Mouse (Mus musculus) gastrocnemius, postnatal 10 days (tissue): Measurements from ENCODE around the gene Pcyox1. TPM values are rescaled to one million over a fixed set of nuclear protein-coding genes. Genes with fewer than 3 reads are reported as not detected.

ENCODE experiments used
- DNase-seq: peaks from one replicate; pipeline ENCODE4 v3.0.0; 2021; ENCODE audit warnings: mixed read lengths
- long read RNA-seq, 2 experiments: library from polyadenylated mRNA; stranded (forward); transcript quantifications; one replicate each; pipeline ENCODE4 v2.0.0; 2021
- total RNA-seq, 2 experiments: library from RNA; stranded (reverse); gene quantifications; 2 replicates each; pipeline ENCODE4 v1.2.3; 2021

The Pcyox1 gene
- 10 to 100 TPM; 67.0 to 71.2 TPM for total RNA-seq
- long read RNA-seq, experiment 1, full-length matches to known transcripts: 91 of 117 reads
- long read RNA-seq, experiment 1, partial matches to known transcripts: 8 of 117 reads
- long read RNA-seq, experiment 1, other reads (novel, unspliced or antisense): 18 of 117 reads
- long read RNA-seq, experiment 2, full-length matches to known transcripts: 71 of 97 reads
- long read RNA-seq, experiment 2, partial matches to known transcripts: 17 of 97 reads
- long read RNA-seq, experiment 2, other reads (novel, unspliced or antisense): 9 of 97 reads

GRCm38 (mm10) chr6:86396581-86397256 lies at the start of gene Pcyox1:
Gene Pcyox1 (minus strand): TSS chr6:86397154.
- DNase-seq: peak; percentile 91

DNA sequence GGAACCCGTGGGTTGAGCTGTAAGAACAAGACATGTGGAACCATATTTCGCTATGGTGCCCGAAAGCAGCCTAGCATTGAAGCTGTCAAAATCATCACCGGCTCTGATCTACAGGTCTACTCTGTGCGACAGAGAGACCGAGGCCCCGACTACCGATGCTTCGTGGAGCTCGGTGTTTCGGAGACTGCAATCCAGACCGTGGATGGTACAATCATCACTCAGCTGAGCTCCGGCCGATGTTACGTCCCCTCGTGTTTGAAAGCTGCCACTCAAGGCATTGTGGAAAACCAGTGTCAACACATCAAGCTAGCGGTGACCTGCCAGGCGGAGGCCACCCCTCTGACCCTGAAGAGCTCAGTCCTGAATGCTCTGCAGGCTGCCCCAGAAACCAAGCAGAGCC lies 48.6 kb upstream of the Pcyox1 start:
- DNase-seq: no peak

GRCm38 (mm10) chr6:86441571-86441970 lies 44.6 kb upstream of the Pcyox1 start:
- no peak for DNase-seq

DNA sequence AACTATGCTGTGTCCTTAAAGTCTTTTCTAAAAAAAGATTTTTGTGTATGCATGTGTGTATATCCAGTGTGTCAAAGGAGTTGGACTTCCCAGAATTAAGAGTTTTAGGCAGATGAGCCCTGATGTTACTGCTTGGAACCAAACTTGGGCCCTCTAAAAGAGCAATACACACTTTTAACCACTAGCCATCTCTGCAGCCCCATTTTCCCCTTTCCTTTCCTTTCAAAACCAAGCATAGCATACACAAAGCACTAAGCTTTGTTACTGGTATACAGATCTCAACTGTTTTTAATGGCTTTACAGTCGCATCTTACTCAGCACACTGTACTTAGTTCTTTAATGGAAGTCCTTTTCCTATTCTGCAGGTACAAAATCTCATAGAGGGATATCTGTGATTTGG lies 42.6 kb upstream of the Pcyox1 start:
- DNase-seq: no peak

GRCm38 (mm10) chr6:86439119-86439496 lies 42.2 kb upstream of the Pcyox1 start:
- no peak for DNase-seq

- peak; percentile 91 for DNase-seq
These were observed 41.5 kb upstream of the Pcyox1 start, which contains the start of gene C87436 for GRCm38 (mm10) chr6:86438272-86439118. Gene C87436 (plus strand): TSS chr6:86438374.

DNA sequence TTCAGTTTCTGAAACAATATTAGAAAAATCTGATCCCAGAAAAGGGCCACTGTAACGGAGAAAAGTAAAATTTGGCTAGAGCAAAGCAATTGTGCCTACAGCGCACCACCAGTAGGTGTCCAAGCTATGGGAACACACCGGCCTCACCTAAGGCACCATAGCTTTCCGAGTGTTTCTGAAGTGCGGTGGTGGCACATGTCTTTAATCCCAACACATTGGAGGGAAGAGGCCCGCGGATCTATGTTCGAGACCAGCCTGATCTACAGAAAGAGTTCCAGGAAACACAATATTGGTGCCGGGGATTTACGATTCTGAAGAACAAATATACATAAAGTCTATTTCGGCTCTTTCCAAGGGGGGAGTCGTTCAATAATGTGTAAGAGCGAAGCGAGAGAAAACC lies 40.8 kb upstream of the Pcyox1 start:
- peak; percentile 29 for DNase-seq

DNA sequence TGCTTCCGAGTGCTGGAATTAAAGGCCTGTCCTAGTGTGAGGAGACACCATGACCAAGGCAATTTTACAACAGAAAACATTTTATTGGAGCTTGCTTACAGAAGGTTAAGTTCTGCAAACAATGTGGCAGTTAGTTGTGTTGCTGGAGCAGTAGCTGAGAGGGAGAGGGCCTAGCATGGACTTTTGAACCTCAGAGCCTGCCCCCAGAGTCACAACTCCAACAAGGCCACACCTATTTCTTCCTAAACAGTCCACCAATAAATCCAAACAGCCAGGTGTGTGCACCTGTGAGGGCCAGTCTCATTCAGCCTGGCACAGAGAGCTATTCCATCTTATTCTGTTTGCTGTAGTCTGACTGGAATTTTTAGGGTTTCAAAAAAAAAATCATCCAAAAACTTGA lies 36.7 kb upstream of the Pcyox1 start:
- no peak for DNase-seq

DNA sequence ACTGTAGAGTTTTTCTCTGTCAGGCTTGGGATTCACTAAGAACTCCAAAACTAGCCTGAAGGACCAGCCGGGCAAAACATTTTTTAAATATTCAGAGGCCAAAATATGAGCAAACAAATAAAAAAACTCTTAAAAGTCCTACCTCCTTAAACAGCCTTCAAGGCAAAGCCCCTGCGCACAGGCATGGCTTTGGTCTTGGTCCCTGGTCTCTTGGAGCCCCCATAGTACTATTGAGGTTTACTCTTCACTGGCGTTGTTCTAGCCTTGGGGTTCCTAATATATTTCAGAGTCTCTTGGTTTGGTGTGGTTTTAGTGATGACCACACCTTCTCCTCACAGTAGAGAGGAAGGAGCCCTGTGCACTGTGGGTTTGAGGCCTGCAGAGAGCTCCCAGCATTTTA lies 34.6 kb upstream of the Pcyox1 start:
- no peak for DNase-seq

DNA sequence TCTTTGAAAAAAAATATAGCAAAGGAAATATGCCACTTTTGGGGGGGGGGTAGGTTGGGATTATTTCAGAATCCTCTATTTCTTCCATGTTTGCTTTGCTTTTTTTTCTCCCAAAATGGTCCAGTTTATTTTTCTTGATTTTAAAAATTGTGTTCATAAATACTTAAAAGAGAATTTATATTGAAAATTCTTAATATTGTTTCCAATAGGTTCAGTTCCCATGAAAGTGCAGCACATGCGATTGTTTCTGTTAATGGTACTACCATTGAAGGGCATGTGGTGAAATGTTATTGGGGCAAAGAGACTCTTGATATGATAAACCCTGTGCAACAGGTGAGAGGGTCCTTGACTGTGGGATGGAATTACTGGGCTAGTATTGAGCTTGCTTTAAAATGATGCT lies 29.4 kb upstream of the Pcyox1 start, which contains the start of gene Gm44790:
Gene Gm44790 (plus strand): TSS at position 301 of the 400 bp plus-strand sequence.
- no peak for DNase-seq

- no peak for DNase-seq
These were observed 23.5 kb upstream of the Pcyox1 start for GRCm38 (mm10) chr6:86420491-86420890.

GRCm38 (mm10) chr6:86419239-86419638 lies 22.3 kb upstream of the Pcyox1 start:
- no peak for DNase-seq

DNA sequence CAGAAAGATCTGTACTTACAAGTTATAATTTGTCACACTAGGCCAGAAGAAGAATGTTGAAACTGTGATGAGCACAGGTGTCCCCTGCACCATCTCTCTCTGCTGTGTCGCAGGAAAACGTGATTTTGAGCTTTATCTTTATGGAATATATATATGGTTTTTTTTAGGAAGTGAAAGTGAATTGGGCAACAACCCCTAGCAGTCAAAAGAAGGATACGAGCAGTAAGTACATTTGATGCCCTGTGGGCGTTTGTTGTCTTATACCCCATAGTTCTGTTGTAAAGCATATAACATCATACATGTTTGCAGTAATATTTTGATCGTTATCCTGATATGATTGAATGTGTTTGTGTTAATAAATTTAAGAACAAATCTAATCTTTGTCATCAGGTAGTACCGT lies 21.8 kb upstream of the Pcyox1 start:
- DNase-seq: no peak

GRCm38 (mm10) chr6:86406306-86406705 lies 9.4 kb upstream of the Pcyox1 start:
- DNase-seq: no peak

DNA sequence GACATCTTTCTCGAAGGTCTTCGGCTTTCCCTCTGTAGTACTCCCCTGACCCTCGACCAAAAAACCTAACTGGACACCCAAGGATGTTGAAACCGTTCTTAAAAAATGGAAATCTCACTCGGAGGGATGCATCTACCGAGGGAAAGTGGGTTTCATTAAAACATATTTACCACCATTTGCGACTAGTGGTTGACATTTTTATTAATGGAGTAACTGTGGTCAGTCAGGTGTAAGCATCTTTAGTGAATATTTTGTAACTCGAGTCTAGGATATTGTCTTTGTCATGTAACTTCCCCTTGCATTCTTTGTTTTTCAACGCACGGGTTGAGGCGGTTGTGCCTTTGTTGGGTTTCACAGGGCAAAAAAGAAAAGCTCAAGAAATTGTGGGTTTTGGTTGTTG lies 8.0 kb upstream of the Pcyox1 start:
- DNase-seq: no peak

GRCm38 (mm10) chr6:86404100-86404861 lies 7.3 kb upstream of the Pcyox1 start, which contains the start of gene Tia1:
Gene Tia1 (plus strand): TSS chr6:86404219.
- DNase-seq: peak; percentile 97

DNA sequence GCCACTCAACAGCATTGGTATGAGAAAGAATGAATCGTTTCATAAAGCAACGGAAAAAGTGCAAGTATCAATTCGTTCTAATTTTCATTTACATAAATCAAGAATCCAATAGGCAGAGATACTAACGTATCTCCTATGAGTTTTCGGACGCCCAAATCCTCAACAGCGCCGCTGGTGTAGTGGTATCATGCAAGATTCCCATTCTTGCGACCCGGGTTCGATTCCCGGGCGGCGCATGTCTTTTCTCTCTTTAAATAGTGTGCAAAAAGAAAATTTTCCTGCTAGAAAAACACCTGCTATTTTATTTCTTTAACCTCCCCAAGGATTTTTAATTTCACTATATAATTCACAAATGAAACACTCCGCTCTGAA lies 6.8 kb upstream of the Pcyox1 start:
- DNase-seq: peak; percentile 82

GRCm38 (mm10) chr6:86402681-86403607 lies 6.0 kb upstream of the Pcyox1 start:
- DNase-seq: no peak

GRCm38 (mm10) chr6:86400972-86401371 lies 4.0 kb upstream of the Pcyox1 start:
- DNase-seq: peak; percentile 42

DNA sequence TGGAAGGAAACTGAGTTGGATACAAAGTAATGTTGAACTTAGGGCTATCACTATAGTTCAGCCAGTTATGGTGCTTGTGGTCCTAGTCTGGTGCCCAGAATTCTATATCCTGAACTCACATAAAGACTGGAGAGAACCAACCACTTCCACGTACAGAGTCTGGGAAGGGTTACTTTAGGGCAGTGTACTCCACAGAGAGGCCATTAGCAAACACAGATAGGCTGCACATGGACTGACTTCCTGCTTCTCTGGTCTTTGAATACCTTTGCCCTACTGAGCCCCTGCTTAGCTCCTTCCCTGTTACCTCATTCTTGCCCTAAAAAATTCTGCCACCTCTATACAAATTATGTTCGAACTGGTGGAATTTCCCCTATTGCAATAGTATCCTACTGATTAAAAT lies 3.0 kb upstream of the Pcyox1 start:
- no peak for DNase-seq

GRCm38 (mm10) chr6:86398986-86399385 lies 2.0 kb upstream of the Pcyox1 start:
- no peak for DNase-seq
